Mouse (Mus musculus): ENCODE data around the gene Has1.
A peak's percentile ranks its signal among the peaks of the same experiment; 100 is the strongest.

Gene Has1

DNA sequence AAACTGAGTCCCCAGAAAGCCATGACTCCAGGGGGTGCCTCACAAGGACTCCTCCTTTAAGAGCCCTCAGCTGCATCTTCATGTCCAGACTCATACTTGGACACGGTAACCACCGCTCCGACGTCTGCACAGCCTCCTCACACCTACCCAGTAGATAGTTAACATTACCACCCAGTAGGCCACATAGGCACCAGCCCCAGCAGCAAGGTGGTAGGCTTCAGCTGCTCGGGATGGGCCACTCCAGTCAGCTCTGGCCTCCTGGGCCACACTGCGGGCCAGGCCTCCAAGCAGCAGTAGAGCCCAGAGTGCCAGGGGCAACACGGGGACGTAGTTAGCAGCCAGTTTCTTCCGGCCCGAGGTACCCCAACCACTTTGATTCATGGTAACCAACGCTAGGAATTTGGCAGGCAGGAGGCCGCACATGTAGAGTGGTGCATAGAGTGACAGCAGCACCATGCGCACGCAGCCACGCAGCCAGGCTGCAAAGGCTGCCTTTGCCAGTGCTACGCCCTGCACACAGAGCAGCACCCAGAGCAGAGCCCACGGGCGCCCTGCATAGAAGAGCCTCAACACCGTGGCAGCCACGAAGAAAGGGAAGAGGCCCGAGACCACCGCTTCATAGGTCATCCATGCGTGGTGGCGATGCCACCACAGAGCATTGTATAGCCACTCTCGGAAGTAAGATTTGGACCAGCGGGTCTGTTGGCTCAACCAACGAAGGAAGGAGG, 11.3 kb downstream of the Has1 start:
- DNase-seq = no peak

DNA sequence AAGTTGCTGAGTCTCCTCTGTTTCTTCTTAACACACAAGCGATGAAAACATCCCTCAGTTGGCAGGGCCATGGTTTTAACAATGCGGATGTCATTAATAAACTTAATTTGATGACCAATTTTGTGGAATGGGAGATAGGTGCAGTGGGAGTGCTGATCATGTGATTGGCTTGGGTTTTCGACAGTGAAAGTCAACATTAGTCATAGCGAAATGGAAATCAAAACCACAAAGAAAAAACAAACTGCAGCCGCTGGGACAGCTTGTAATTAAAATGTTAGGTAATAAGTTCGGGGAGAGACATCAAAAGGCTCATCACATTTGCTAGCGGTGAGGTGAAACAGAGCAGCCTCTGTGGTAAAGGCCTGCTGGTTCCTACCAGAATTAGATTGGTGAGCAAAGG, 14.2 kb downstream of the Has1 start:
- DNase-seq = no peak

DNA sequence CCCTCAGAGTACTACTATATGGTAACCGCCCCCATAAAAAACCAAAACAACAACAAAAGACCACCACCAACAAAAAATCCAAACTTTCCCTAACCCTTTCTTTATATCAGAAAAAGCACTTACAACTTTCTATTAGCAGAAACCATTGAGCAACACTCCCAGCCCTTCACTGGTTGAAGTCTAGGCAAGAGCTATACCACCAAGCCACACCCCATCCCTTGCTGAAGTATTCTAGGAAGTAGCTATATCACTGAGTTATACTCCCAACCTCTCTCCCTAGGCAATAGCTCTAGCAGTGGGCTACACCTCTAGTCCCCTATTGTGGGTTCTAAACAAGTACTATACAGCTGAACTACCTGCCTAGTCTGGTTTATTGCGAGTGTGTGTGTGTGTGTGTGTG, 15.7 kb downstream of the Has1 start:
- DNase-seq = no peak

DNA sequence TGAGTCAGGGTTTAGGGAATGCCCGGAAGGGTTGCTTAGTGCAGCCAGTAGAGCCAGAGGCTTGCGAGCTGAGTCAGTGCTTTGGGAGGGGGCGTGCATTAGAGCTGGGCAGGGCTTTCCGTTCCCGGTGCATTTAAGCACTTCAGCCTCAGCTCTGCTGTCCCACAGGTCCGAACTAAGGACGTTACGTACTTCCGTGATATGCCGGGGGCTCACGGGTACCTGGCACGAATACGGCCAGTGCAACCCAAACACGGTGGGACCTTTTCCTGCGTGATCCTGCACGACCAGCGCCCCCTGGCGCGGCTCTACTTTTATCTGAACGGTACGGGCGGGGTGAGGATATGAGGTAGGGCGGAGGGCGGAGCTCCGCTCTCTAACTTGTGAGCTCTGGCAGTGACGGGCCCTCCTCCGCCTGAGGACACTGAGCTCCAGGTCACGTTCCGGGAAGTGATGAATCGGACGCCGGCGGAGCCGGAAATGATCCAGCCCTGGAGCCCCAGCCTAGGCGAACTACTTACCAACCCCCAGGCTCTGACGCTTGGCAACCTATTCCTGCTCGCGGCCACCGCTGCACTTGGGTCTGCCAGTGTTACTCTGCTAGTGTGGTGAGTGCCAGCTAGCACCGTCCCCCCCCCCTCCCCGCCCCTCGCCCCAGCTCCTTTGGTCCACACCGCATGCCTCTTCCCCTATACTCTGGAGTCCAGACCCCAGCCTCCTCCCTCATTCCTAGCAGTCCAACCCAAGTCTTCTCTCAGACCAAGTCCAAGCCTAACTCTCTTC, 16.9 kb downstream of the Has1 start:
- DNase-seq = peak; percentile 97

DNA sequence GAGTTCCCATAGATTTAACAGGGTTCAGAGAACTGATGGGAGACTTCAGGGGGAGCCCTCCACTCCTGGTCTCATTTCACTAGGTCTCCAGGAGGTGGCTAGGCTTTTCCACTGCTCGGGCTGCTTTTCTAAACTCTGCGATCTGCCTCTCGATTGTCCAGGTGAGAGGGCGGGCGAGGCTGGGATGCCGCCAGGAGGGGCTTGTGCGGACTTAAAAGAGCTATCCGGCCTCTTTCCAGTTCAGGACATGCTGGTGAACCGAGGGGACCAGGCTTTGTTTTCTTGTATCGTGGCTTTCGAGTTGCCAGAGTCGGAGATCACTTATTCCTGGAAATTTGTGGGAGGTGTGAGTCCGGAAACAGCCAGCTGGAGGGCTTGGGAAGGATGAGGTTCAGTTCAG, 17.6 kb downstream of the Has1 start:
- peak; percentile 69 for DNase-seq

DNA sequence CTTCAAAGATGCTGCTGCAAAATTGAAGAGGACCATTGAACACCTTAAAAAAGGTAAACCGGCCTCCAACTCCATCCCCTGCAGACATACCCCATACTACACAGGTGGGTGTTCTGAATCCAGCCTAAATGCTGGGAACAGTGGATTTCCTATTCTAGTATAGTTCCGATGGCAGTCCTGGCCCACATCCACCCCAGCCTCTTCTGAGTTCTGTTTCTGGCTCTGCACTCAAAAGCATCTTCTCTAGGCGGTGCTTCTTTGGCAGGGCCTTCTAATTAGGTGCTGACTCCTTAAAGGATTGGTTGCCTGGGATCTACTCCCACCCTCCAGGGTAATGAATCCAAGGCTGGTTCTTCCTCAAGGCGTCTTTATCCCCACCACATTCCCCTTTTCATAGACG, 18.9 kb downstream of the Has1 start:
- peak; percentile 31 for DNase-seq

DNA sequence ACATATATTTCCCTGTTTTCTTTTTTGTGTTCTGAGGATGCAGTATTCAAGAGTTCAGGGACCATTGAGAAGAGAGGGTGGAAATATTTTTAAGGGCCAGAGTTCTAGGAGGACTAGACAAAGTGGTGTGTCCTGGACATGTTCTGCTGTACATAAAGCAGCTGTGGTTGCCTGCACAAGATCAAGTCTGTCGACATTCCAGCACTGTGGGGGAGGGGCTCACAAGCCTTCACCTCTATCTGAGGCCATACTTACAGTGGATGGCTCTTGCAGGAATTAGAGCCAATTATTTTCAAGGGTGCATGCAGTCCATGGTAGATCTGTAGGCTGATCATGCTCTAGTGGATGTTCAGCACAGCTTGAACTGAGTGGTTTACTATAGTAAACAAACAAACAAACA, 20.1 kb downstream of the Has1 start:
- DNase-seq = no peak

DNA sequence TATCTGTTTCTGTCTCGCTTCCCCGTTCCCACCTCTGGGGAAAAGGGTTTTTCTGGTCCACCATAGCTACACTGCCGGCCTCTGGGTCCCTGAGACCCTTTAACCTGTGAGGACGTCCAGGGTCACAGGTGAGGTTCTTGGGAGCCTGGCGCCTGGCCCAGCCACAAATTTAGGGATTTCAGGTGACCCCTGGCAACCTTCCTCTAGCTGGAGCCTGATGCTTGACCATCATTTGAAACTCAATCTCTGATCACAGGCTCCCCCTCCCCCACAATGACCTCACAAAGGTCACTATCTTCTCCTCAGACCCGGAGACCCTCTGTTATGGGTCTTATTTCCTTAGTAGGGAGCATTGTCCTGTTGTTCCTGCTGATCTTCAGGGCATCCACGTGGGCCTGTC, 24.3 kb downstream of the Has1 start:
- peak; percentile 58 for DNase-seq

DNA sequence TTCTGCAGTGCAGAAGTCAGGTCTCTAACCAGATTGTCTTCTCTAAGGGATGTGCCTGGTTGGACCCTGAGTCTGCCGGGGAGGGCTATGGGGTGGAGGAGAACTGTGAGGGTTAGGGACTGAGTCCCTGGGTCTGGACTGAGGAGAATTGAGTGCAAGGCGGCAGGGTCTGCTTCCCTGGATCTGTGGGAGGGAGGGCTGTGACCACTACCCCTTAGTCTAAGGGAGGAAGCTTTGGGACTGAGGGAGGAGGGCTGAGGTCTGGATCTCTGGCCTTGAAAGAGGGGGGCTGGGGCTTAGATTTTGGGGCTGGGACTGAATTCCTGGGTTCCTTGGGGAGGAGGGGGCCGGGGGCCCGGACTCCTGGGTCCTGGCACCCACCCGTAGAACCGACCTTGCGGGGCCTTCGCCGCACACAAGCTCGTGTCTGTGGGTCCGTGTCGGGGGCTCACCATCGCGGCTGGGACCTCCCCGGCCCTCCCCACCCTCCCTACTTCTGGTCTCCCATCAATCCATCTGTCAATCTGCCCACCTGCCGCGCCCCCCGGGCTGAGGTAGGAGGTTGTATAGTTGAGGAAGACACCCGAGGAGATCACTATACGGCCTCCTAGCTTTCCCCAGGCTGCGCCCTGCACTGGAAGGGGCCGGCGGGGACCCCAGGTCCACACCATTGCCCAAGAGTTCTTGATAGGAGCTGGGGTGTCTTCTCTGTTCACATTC, 25.0 kb downstream of the Has1 start:
- DNase-seq = peak; percentile 53

DNA sequence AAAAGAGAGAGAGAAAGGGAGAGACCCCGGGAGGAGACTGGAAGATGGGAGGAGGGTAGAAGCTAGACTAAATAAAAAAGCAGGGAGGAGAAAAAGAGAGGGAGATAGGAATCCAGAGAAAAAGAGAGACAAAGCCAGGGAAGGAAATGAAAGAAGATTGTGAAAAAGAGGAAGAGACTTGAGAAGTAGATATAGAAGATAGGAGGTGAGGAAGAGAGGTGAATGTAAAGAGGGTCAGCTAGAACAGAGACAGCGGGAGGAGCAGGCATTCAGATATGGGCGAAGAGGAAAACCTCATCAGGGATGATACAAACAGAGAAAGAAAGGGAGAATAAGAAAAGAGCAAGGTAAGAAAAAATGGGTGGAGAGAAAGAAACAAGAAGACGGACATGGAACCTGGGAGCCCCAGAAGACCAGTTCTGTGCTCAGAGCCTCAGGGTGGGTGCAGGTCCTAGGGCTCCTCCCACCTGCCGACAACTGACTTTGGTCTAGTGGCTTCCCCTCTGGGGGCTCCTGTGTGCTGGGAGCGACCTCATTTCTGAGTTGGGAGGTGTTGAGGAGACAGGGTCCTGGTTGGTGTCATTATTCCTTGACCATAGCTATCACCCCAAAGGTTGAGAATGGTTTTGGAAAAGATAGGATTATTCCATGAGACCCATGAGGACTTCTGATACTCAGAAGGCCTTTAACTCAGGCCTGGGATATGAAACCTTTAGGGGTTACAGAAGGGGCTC, 25.8 kb downstream of the Has1 start:
- DNase-seq = peak; percentile 67

DNA sequence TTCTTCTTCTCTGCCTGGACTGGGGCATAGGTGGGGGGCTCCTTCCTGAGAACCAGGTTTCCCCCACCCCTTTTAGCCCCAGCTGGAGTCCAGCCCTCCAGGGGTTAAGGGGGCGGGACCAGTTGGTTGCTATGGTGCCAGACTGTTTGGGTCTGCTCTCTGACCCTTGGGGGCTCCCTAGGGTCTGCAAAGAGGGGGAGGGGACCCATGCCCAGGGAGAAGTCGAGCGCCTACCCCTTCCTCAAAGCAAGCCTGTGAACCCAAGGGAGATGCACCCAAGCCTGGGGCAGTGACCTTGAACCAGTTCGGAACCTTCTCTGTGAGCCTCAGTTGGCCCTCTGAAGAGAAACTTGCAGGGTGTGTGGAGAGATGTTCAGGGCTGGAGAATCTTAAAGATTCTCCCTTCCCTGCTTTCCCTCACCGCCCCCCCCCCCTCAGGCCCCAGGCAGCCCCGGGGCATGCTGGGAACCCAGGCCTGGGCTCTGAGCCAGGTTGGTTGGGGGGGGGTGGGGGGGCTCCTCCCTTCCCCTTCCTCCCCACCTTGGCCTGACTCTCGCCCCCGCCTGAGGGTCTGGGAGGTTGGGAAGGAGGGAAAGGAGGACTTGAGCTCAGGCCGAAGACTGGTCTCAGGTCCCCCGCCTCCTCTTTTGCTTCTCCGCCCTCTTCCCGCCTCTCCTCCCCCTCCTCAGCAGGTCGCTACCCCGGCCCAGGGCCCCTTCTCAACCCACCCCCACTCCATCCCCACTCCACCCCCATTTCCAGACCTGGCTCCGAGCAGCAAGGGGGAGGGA, 26.6 kb downstream of the Has1 start:
- DNase-seq = peak; percentile 81

DNA sequence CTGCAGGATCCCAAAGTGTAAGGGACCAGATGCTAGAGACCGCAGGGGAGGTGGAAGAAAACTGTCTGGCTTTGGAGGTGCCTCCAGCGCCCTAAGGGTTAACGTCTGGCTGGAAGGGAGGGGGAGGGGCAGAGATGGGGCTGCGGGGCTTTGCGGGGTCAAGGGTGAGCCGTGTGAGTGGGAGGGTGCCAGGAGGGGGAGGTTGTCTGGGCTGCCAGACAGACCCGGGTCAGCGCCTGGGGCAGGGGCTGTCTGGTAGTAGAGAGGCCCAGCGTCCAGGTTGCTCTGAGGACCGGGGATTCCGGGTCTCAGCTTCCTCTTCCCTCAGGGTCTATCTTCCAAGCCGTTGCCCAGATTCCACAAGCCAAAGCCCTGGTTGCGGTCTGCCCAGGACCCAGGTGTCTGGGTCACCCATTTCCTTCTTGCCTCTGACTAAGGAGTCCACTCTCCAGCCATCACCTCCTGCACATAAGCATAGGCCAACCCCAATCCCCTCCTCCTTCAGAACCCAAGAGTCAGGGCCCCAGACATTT, 27.3 kb downstream of the Has1 start:
- peak; percentile 88 for DNase-seq

DNA sequence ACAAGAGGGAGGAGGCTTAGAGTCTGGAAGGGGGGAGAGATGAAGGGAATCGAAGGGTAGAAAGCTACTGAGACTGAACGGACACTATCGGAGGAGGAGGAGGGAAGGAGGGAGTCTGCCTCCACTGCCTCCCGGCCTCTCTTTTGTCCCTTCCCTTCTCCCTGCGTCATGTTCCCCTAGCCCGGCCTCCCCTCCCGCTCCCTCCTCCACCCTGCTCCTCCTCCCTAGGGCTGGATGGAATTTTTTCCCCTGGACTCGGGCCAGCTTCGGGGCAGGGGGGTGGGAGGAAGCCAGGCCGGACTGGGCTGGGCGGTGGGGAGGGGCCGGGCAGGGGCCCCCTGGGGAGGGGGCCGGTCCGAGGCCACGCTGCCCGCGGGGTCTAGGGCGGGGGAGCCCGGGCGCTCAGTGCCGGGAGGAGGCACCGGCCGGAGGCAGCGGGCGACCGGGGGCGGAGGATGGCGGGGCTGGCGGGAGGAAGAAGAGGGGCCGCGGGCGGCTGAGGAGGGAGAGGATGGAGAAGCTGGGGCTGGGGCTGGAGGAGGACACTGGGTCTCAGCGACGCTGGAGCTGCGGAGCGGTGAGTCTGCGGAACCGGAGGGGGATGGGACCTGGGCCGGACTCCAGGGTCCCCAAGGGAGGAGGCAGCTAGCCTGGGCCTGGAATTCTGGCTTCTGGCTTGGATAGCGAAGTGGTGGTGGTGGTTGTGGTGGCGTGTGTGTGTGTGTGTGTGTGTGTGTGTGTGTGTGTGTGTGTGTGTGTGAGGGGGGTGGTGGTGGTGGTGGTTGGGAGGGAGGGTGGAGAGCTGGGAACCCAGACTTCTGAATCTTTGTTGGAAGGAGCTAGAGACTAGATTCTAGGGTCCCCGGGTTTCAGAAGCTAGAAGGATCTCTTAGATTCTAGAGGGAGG, 28.0 kb downstream of the Has1 start, which contains the start of gene Spaca6:
Spaca6 (plus strand) TSS at position 408 of the 907 bp plus-strand sequence.
- DNase-seq = peak; percentile 97

DNA sequence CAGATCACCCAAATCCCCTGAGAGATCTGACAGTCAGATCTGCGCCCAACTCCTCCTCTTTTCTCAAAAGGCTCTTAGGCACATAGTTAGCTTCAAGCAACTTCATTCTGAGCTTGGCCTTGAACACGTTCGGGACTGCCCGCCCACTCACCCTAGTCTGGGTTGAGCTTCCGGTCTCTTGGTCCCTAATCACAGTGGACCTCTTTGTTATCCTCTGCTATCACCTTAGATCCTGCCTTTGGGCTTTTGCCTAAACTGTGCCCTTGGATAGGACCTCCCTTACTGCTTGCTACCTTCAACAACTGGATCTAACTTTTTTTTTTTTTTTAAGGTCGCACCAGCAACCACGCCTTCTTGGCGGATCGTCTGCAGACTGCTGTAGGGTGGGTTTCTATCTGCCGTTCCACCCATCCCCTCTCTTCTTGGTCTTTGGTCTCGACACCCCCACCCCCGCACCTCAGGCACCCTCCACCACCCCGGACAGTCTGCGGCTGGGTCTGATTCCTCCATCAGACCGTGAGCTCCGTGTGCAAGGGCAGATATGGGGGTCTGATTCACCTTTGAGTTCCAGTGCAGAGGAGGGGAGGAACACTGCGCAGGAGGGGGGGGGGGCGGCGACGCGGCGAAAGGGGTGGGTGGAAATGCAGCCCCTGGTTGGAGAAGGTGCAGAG, 28.9 kb downstream of the Has1 start:
- DNase-seq = peak; percentile 84

DNA sequence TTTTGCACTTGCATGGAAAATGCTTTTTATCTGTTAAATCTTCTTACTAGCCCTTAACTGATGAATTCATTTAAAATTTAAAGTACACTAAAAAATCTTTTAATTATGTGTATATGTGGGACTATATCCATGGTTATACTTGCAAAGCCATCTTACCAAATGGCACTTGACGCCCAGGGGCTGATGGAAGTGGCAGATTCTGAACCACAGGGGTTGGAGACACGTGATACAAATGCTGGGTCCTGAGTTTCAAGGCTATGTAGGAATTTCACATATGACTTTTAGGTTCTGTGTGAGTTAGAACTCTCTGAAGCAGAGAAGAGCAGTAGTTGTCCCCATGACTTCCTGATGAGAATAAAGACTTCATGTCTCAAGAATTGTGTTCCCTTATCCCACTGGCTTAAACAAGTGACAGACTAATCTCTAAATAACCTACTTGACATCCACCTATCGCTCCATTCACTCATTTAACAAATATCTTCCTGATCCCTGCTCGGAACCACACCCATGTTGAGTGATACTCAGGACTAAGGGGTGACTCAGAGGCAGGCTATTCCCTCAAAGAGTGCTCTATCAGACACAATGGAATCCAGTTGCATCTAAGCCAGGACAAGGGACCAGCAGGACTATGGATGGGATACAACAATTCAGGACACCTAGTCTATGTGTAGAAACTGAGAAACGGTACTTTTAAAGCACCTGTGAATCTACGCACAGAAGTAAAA, 31.2 kb downstream of the Has1 start:
- peak; percentile 8 for DNase-seq

DNA sequence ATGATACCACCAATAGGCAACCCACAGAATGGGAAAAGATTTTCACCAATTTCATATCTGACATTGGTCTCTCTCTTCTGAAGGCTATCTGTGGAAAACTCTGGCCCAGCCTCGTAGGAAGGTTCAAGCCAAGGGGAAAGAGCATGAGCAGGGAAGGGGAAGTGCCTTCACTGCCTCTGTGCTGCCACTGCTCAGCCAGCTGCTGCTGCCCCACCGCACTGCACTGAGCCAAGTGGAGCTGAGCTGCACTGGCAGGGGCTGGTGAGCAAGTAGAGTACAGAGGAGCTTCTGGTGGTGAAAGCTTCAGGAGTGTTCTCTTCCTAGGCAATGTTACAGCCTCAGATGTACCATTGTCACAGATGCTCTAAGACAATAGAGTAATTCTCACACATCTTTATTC, 59.5 kb downstream of the Has1 start:
- no peak for DNase-seq

All from cerebellum, adult 9-11 months (tissue).